Mouse (Mus musculus) bone marrow macrophage, adult 2 months (primary cell): ENCODE results near the gene Ptdss2.

Experiments
- CTCF ChIP-seq: IDR thresholded peaks from 2 replicates; pipeline ENCODE4 v1.5.1; 2012; ENCODE audit warnings: low read depth, mild to moderate bottlenecking, low read length, moderate library complexity
- POLR2A ChIP-seq: IDR thresholded peaks from 2 replicates; pipeline ENCODE4 v1.6.1; 2012; ENCODE audit warnings: mild to moderate bottlenecking, low read depth, low read length, borderline replicate concordance

DNA sequence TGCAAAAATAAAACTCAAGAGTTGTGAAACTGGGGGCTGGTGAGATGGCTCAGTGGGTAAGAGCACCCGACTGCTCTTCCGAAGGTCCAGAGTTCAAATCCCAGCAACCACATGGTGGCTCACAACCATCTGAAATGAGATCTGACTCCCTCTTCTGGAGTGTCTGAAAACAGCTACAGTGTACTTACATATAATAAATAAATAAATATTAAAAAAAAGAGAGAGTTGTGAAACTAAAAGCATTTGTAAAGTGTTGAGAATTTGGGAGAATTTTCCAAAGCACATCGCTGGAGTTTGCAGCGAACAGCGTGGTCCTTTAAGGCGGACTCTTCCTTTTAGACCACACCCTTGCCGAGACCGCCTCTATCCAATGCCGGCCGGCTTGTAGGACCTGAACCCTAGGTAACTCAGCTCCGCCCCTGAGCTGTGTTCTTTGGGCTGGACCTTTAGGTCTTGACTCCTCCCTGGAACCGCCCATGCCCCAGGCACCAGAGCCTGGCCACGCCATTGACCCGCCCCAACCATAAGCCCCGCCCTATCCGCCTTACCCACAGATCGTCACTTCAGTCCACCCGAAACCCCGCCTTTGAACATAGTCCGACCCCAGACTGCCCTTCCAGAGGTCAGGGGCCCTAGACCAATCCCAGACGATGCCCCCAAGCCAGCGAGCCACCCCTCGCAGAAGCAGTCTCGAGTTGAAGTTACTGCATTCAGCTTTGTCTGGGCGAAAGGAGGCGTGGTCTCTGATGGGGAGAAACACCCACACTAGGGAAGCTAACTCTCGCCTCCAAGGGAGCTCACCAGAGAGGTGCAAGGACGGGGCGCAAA is 721 bp downstream of the Ptdss2 start:
- TF ChIP-seq CTCF (no peak), POLR2A (no peak)
